Mouse (Mus musculus) brain, embryonic 14.5 days (tissue): Measurements from ENCODE around the gene Brd2.

Experiments used
- CTCF ChIP-seq: fragments of 200-500 bp; IDR thresholded peaks from 2 replicates; pipeline ENCODE4 v1.5.1; 2012; ENCODE audit warnings: inconsistent platforms, mild to moderate bottlenecking, moderate library complexity, borderline replicate concordance; ENCODE audit not compliant: insufficient read depth, insufficient read length; ENCODE audit errors: extremely low read depth
- POLR2A ChIP-seq: fragments of 200-500 bp; IDR thresholded peaks from 2 replicates; pipeline ENCODE4 v1.6.1; 2012; ENCODE audit warnings: mild to moderate bottlenecking, inconsistent platforms, borderline replicate concordance; ENCODE audit not compliant: poor library complexity, insufficient read depth, insufficient read length, severe bottlenecking; ENCODE audit errors: extremely low read depth

DNA sequence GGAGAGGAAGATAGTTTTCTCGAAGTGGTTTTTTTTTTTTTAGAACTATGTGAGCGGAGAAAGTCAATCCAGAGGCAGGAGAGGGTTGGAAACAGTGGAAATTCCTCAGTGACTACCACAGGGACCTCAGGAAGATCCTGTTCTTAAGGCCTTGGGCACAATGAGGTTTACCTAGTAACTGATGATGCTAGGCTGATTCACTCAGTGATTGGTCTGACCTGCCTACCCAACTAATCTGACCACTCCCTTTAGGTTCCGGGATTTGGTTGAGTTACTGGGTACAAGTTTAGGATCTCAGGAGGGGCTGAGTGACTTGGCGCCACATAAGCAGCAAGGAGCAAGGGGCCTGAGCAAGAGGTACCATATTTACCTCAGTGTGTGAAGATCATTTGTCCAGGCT, 30.5 kb upstream of the Brd2 start, which contains the start of gene H2-DMb1:
- TF ChIP-seq CTCF: no peak
- TF ChIP-seq POLR2A: no peak
